Mouse (Mus musculus) kidney, embryonic 16.5 days (tissue): ENCODE measurements at regions not wholly inside any gene's neighbourhood (a gene's known extent, or its start where the extent isn't known, plus 50 kb on each side); places are given as distances from the start of the nearest gene placed in this dataset.

Experiments used
- ATAC-seq: fragments of 200-750 bp; cut with Nextera tagmentation; 2 replicates; pipeline ENCODE4 v1.8.0; 2017; ENCODE audit warnings: moderate TSS enrichment; ENCODE audit not compliant: low FRiP score, low TSS enrichment
- H3K27ac ChIP-seq: fragments of 300-500 bp; sonication (generic); 2 replicates; pipeline ENCODE4 v1.5.1; 2014; ENCODE audit warnings: low read length
- H3K27me3 ChIP-seq: fragments of 300-500 bp; sonication (generic); 2 replicates; pipeline ENCODE4 v1.6.1; 2014; ENCODE audit warnings: low read length, control low read depth, mixed read lengths; ENCODE audit not compliant: insufficient read depth
- H3K36me3 ChIP-seq: fragments of 300-500 bp; sonication (generic); 2 replicates; pipeline ENCODE4 v1.6.1; 2014; ENCODE audit warnings: low read length, control low read depth, mixed read lengths; ENCODE audit not compliant: insufficient read depth
- H3K4me1 ChIP-seq: fragments of 300-500 bp; sonication (generic); 2 replicates; pipeline ENCODE4 v1.6.1; 2014; ENCODE audit warnings: low read length, control low read depth, mixed read lengths; ENCODE audit not compliant: insufficient read depth
- H3K4me2 ChIP-seq: fragments of 300-500 bp; sonication (generic); replicated peaks from 2 replicates; pipeline ENCODE4 v1.6.1; 2014; ENCODE audit warnings: low read depth, low read length
- H3K4me3 ChIP-seq: fragments of 300-500 bp; sonication (generic); 2 replicates; pipeline ENCODE4 v1.5.1; 2014; ENCODE audit warnings: mild to moderate bottlenecking, low read length
- H3K9ac ChIP-seq: fragments of 300-500 bp; sonication (generic); replicated peaks from 2 replicates; pipeline ENCODE4 v1.6.1; 2014; ENCODE audit warnings: low read length
- H3K9me3 ChIP-seq: fragments of 300-500 bp; sonication (generic); 2 replicates; pipeline ENCODE4 v1.6.1; 2016; ENCODE audit warnings: low read length, control low read depth
- WGBS: fragments of 180-500 bp; shearing (Covaris S2); extraction: QIAGEN DNeasy Blood & Tissue Kit; methylation state at CpG from one replicate; pipeline ENCODE4 v1.1.7; 2014; 5-methylcytosine and 5-hydroxymethylcytosine counted together

DNA sequence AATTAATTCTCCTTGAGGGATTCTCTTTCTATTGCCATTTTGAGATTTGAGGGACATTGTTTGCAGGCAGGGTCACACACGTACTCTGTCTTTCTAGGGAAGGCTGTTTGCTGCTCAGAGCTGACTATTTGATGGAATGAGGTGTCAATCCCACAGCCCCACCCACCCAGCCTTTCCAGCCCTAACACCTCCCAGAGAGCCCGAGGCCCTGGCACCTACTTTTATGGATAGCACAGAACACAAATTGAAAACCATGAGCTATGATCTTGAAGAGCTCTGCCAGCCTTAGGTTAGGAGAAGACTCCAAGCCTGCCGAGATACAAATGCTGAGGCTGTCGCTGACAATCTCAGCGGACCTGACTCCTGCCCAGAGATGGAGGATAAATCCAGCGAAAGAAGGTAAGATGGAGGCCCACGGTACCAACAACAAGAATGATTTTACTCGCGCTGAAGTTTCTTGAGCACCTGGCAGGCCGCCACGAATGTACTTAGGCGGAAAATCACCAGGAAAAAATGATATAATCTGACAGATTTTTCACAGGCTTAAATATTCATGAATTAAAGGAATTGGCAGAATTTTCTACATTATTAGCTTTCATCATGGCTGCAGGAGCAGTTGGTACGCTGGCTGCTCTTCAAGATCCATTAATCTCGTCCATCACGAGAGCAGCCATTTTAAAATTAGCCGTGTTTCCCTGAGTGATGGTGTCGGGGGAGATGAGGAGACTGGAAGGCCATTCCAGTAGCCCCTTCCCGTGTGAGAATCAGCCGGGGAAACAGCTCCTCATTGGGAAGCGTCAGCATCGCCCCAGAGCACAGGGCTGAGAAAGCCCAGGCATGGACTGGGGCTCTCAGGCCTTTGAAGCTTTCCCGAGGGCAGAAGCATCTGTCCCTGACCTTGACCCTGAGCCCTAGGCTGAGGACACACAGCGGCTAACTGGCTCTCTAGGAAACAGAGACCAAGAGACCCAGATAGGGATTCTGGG, 238.4 kb downstream of the Uaca start:
- H3K9ac ChIP-seq = no peak overlapping the region
- H3K27me3 ChIP-seq = peaks cover 18% of the 10 kb centered on the region; the same call in 1 of the 2 replicates
- no peak overlapping the region for H3K4me3 ChIP-seq
- H3K36me3 ChIP-seq = no peaks in the 10 kb centered on the region
- WGBS = 58% methylated on average over 23 of the region's 23 CpGs
- H3K27ac ChIP-seq = 0 out of 2 replicates have a peak overlapping the region, but pooled peaks have one; percentile 24
- no peaks in the 10 kb centered on the region for H3K9me3 ChIP-seq
- ATAC-seq = no peak
- H3K4me2 ChIP-seq = no peak overlapping the region
- peaks cover 15% of the 10 kb centered on the region for H3K4me1 ChIP-seq

DNA sequence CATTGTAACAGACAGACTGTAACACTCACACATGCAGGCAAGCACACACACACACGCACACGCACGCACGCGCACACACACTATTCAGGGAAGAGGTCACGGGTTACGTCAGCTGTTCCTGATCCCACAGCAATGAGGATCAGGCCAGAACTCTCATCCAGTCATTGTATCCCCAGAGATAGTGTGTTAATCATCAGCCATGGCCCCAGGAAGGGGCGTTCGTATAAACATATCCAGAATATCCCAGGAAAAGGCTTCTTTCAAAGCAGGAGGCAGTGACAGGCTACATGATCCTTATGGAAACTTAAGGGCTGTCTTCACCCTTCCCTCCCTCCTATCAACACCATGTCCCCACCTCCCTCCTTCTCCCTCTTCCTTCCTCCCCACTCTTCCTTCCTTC, 239.3 kb downstream of the Uaca start:
- H3K4me3 ChIP-seq = no peak overlapping the region
- peaks cover 18% of the 10 kb centered on the region for H3K4me1 ChIP-seq
- ATAC-seq = no peak
- 58% methylated on average over 9 of the region's 9 CpGs for WGBS
- no peak overlapping the region for H3K27ac ChIP-seq
- no peak overlapping the region for H3K9ac ChIP-seq
- H3K36me3 ChIP-seq = no peaks in the 10 kb centered on the region
- no peaks in the 10 kb centered on the region for H3K9me3 ChIP-seq
- peaks cover 13% of the 10 kb centered on the region; the same call in 1 of the 2 replicates for H3K27me3 ChIP-seq
- H3K4me2 ChIP-seq = no peak overlapping the region

DNA sequence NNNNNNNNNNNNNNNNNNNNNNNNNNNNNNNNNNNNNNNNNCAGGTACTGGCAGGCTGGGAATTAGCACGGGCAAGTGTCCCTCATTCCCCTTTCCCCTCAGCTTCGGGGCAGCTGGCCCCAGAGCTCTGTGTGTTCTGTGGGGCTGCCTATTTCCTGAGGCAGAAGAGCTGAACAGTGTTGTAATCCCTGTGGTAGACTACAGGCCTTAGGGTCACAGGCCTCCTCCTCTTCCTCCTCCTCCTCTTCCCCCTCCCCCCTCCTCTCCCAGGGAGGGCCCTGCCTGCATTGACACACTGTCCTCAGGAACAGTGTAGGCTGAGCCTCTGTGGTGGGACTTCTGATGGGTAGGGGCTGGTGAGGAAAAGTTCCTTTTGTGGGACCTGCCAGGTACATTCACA, 247.7 kb downstream of the Uaca start:
- Histone ChIP-seq H3K27ac (no peak overlapping the region), H3K9ac (no peak overlapping the region), H3K4me1 (peaks cover 4% of the 10 kb centered on the region; the same call in 1 of the 2 replicates), H3K4me3 (no peak overlapping the region), H3K36me3 (no peaks in the 10 kb centered on the region), H3K27me3 (peaks cover 4% of the 10 kb centered on the region; the same call in 1 of the 2 replicates), H3K9me3 (no peaks in the 10 kb centered on the region), H3K4me2 (no peak overlapping the region)
- WGBS = 36% methylated on average over 2 of the region's 2 CpGs
- no peak for ATAC-seq

DNA sequence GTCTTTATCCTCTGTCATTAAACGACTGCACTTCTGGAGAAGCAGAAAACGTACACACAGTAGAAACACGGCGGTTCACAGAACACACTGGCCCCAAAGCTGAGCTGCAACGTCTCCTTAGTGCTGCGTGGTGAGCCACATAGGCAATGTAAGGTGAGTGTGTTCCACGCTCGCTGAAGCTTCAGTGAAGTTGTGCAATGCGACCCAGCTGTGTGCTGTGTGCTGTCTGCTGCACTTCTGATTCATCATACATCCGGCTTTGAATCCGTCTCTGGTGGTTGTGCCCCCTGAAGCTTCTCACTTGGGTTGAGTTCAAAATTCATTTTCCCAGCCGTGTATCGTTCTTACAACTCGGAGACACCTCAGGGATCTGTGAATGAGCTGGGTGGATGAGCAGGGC, 250.6 kb downstream of the Uaca start:
- ATAC-seq = no peak
- H3K4me1 ChIP-seq = no peaks in the 10 kb centered on the region
- H3K36me3 ChIP-seq = no peaks in the 10 kb centered on the region
- no peak overlapping the region for H3K9ac ChIP-seq
- 87% methylated on average over 14 of the region's 14 CpGs for WGBS
- H3K27me3 ChIP-seq = peaks cover 13% of the 10 kb centered on the region; the same call in 1 of the 2 replicates
- no peak overlapping the region for H3K4me3 ChIP-seq
- H3K4me2 ChIP-seq = no peak overlapping the region
- no peak overlapping the region for H3K27ac ChIP-seq
- no peaks in the 10 kb centered on the region for H3K9me3 ChIP-seq

DNA sequence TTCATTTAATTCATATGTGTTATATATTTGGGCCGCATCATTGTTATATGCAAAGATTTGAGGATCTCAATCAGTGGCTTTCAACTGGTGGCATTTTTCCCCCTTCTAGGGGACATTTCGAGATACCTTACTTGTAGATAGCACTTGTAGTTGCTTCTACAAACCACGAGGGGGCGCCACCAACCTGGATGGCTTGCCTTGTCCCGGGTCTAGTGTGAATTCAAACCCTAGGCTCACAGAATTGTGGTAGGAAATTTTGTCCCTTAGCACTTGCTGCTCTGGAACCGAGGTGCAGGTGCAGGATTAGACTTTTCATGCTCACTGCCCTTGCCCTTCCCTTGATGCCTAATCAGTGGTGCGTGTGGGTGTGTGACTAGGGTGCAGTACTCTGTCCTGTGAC, 252.2 kb downstream of the Uaca start:
- WGBS = 18% methylated on average over 7 of the region's 7 CpGs
- Histone ChIP-seq H3K4me1 (no peaks in the 10 kb centered on the region), H3K27ac (no peak overlapping the region), H3K9me3 (0 out of 2 replicates have a peak, but pooled peaks cover 4% of the 10 kb centered on the region), H3K27me3 (peaks cover 14% of the 10 kb centered on the region; the same call in 1 of the 2 replicates), H3K4me3 (no peak overlapping the region), H3K9ac (no peak overlapping the region), H3K36me3 (no peaks in the 10 kb centered on the region), H3K4me2 (no peak overlapping the region)
- ATAC-seq = no peak

DNA sequence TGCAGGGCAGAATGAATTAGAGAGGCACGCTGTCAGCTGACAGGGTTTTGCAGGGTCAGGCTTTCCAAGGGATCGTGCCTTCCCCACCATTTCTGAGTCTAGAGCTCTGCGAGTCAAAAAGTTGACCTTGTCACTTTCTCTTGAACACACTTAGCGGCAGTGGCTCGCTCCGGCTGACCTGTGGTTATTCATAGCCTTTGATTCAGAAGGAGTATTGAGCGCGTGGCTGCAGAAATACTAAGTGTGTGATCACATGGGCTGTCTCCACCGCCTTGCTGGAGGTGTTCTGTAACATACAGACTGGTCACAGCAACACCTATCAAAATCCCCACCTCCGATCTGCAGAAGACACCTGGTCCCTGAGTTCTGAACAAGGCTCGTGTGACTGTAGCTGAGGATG, 252.9 kb downstream of the Uaca start:
- Histone ChIP-seq H3K27ac (no peak overlapping the region), H3K4me1 (no peaks in the 10 kb centered on the region), H3K4me3 (no peak overlapping the region), H3K27me3 (peaks cover 14% of the 10 kb centered on the region; the same call in 1 of the 2 replicates), H3K9me3 (0 out of 2 replicates have a peak, but pooled peaks cover 4% of the 10 kb centered on the region), H3K36me3 (no peaks in the 10 kb centered on the region), H3K4me2 (no peak overlapping the region), H3K9ac (no peak overlapping the region)
- 74% methylated on average over 11 of the region's 11 CpGs for WGBS
- no peak for ATAC-seq

DNA sequence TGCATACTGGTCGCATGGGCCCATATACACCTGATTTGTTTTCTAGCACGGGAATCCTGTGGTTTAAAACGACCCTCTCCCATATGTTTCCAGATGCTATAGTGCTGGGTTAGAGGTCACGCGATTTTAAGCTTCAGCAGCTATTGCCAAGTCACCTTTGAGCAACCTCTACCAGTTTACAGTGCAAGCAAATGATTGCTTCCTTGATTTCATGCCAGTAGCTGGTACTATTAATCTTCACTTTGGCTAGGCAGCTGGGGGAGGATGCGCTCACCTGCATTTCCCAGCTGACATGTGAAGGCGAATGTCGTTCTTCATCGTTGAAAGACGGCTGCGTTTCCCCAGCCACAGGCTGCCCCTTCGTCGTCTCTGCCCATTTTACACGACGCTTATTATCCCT, 254.2 kb downstream of the Uaca start:
- Histone ChIP-seq H3K9me3 (0 out of 2 replicates have a peak, but pooled peaks cover 6% of the 10 kb centered on the region), H3K27me3 (0 out of 2 replicates have a peak, but pooled peaks cover 17% of the 10 kb centered on the region), H3K27ac (no peak overlapping the region), H3K4me1 (no peaks in the 10 kb centered on the region), H3K9ac (no peak overlapping the region), H3K4me3 (no peak overlapping the region), H3K36me3 (no peaks in the 10 kb centered on the region), H3K4me2 (no peak overlapping the region)
- WGBS = 58% methylated on average over 15 of the region's 15 CpGs
- ATAC-seq = no peak

DNA sequence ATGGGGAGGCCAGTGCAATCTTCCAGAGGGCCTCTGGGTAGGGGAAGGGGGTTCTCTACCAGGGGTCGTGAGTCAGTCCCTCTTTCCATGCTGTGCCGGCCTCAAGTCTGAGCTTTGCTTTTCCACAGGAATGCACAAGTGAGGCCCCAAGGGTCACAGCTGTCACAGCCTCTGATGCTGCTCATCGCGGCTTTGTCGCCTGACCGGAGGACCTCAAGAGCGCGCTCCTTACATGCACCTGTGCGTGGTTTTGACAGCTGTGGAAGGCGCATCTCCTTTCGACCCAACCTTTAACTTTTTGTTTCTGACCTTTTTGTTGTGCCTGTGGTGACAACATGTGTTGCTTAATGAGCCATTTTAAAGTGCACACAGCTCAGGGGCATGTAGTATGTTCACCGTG, 258.3 kb downstream of the Uaca start:
- Histone ChIP-seq H3K4me1 (peaks cover 23% of the 10 kb centered on the region), H3K4me2 (no peak overlapping the region), H3K9ac (no peak overlapping the region), H3K27ac (no peak overlapping the region), H3K27me3 (peaks cover 24% of the 10 kb centered on the region), H3K9me3 (0 out of 2 replicates have a peak, but pooled peaks cover 6% of the 10 kb centered on the region), H3K4me3 (no peak overlapping the region), H3K36me3 (no peaks in the 10 kb centered on the region)
- WGBS = 76% methylated on average over 12 of the region's 12 CpGs
- ATAC-seq = no peak

DNA sequence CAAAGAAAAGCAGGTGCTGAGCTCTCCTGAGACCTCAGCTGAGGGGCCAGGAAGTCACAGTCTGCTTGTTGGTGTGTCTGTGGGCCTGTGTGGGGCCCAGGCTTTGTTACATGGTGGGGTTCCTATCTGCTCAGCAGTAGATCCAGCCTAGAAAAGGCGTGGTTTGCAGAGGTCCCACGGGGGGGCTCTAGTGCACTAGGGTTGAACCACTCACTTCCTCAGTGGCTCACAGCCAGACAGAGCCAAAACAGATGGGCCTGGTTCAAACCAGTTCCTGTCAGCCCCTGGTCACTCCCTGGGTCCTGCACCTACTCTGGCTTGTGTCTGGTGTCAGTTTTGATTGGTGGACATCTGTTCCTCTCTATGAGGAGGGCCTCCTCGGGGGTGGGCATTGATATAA, 260.1 kb downstream of the Uaca start:
- peaks cover 26% of the 10 kb centered on the region for H3K27me3 ChIP-seq
- peaks cover 23% of the 10 kb centered on the region for H3K4me1 ChIP-seq
- WGBS = 6% methylated on average over 3 of the region's 3 CpGs
- no peak overlapping the region for H3K9ac ChIP-seq
- peak; percentile 92 for ATAC-seq
- peaks cover 9% of the 10 kb centered on the region; the same call in 1 of the 2 replicates for H3K9me3 ChIP-seq
- no peak overlapping the region for H3K27ac ChIP-seq
- H3K4me2 ChIP-seq = no peak overlapping the region
- no peak overlapping the region for H3K4me3 ChIP-seq
- no peaks in the 10 kb centered on the region for H3K36me3 ChIP-seq

DNA sequence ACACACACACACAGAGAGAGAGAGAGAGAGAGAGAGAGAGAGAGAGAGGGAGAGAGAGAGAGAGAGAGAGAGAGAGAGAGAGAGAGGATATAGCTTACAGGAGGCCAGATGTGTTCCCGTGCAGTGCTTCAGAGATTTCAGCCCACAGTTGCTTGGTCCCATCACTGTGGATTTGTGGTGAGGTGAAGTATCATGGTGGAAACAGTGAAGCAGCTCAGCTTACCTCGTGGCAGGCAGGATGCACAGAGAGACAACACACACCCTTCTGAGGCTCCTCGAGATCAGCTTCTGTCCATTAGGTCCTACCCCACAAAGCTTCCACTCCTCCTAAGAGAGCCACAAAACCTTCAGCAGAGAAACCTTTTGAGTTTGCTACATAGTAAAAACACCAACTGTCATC, 261.1 kb downstream of the Uaca start:
- no peak for ATAC-seq

More for the DNA sequence above, 261.1 kb downstream of the Uaca start:
- H3K9me3 ChIP-seq = peaks cover 9% of the 10 kb centered on the region; the same call in 1 of the 2 replicates
- peaks cover 23% of the 10 kb centered on the region for H3K4me1 ChIP-seq
- no peak overlapping the region for H3K4me3 ChIP-seq
- H3K9ac ChIP-seq = no peak overlapping the region
- H3K27ac ChIP-seq = no peak overlapping the region
- H3K27me3 ChIP-seq = peaks cover 23% of the 10 kb centered on the region
- no peak overlapping the region for H3K4me2 ChIP-seq
- H3K36me3 ChIP-seq = no peaks in the 10 kb centered on the region
- 73% methylated on average over 3 of the region's 3 CpGs for WGBS
